Mouse (Mus musculus): Measurements from ENCODE around the gene Art4.
A peak's percentile ranks its signal among the peaks of the same experiment; 100 is the strongest.

The Art4 gene

GRCm38 (mm10) chr6:136827881-136828561 is 29.5 kb downstream of the Art4 start, which contains the start of gene Wbp11:
Gene Wbp11 (minus strand): TSS chr6:136828233.
- ATAC-seq (ENCODE audit: insufficient number of reproducible peaks, low FRiP score, low TSS enrichment), result peak; percentile 100

- 0 out of 2 replicates have a peak, but pooled peaks have one; percentile 4 for ATAC-seq (ENCODE audit: insufficient number of reproducible peaks, low FRiP score, low TSS enrichment)
These were observed 30.0 kb downstream of the Art4 start, which contains the start of gene BC049715 for GRCm38 (mm10) chr6:136827516-136827880. Gene BC049715 (plus strand): TSS chr6:136827626.

GRCm38 (mm10) chr6:136827116-136827515 is 30.4 kb downstream of the Art4 start:
- ATAC-seq (ENCODE audit: insufficient number of reproducible peaks, low FRiP score, low TSS enrichment), result no peak

GRCm38 (mm10) chr6:136824987-136825386 is 32.5 kb downstream of the Art4 start:
- ATAC-seq (ENCODE audit: insufficient number of reproducible peaks, low FRiP score, low TSS enrichment), result no peak

GRCm38 (mm10) chr6:136821086-136821485 is 36.4 kb downstream of the Art4 start:
- ATAC-seq (ENCODE audit: insufficient number of reproducible peaks, low FRiP score, low TSS enrichment), result no peak

GRCm38 (mm10) chr6:136820381-136820780 is 37.2 kb downstream of the Art4 start:
- no peak for ATAC-seq (ENCODE audit: insufficient number of reproducible peaks, low FRiP score, low TSS enrichment)

- no peak for ATAC-seq (ENCODE audit: insufficient number of reproducible peaks, low FRiP score, low TSS enrichment)
These were observed 40.0 kb downstream of the Art4 start for GRCm38 (mm10) chr6:136817549-136817948.

- ATAC-seq (ENCODE audit: insufficient number of reproducible peaks, low FRiP score, low TSS enrichment), result no peak
These were observed 40.7 kb downstream of the Art4 start for GRCm38 (mm10) chr6:136816826-136817225.

- no peak for ATAC-seq (ENCODE audit: insufficient number of reproducible peaks, low FRiP score, low TSS enrichment)
These were observed 42.2 kb downstream of the Art4 start for GRCm38 (mm10) chr6:136815381-136815780.

- no peak for ATAC-seq (ENCODE audit: insufficient number of reproducible peaks, low FRiP score, low TSS enrichment)
These were observed 44.4 kb downstream of the Art4 start for GRCm38 (mm10) chr6:136813117-136813516.

- ATAC-seq (ENCODE audit: insufficient number of reproducible peaks, low FRiP score, low TSS enrichment), result no peak
These were observed 46.3 kb downstream of the Art4 start for GRCm38 (mm10) chr6:136811196-136811595.

- ATAC-seq (ENCODE audit: insufficient number of reproducible peaks, low FRiP score, low TSS enrichment), result no peak
These were observed 47.9 kb downstream of the Art4 start for GRCm38 (mm10) chr6:136809673-136810072.

GRCm38 (mm10) chr6:136809077-136809476 is 48.5 kb downstream of the Art4 start:
- no peak for ATAC-seq (ENCODE audit: insufficient number of reproducible peaks, low FRiP score, low TSS enrichment)

- ATAC-seq (ENCODE audit: insufficient number of reproducible peaks, low FRiP score, low TSS enrichment), result peak; percentile 3; the same call in 1 of the 2 replicates
These were observed 48.9 kb downstream of the Art4 start for GRCm38 (mm10) chr6:136808631-136809046.

GRCm38 (mm10) chr6:136808014-136808417 is 49.5 kb downstream of the Art4 start, which contains the start of gene H2afj:
Gene H2afj (plus strand): TSS chr6:136808244.
- peak; percentile 86 for ATAC-seq (ENCODE audit: insufficient number of reproducible peaks, low FRiP score, low TSS enrichment)

- no peak for ATAC-seq (ENCODE audit: insufficient number of reproducible peaks, low FRiP score, low TSS enrichment)
These were observed 50.0 kb downstream of the Art4 start for GRCm38 (mm10) chr6:136807395-136808013.

- no peak for ATAC-seq (ENCODE audit: insufficient number of reproducible peaks, low FRiP score, low TSS enrichment)
These were observed 50.7 kb downstream of the Art4 start for GRCm38 (mm10) chr6:136806819-136807218.

- no peak for ATAC-seq (ENCODE audit: insufficient number of reproducible peaks, low FRiP score, low TSS enrichment)
These were observed 52.1 kb downstream of the Art4 start for GRCm38 (mm10) chr6:136805409-136805775.

- ATAC-seq (ENCODE audit: insufficient number of reproducible peaks, low FRiP score, low TSS enrichment), result no peak
These were observed 52.7 kb downstream of the Art4 start for GRCm38 (mm10) chr6:136804705-136805408.

GRCm38 (mm10) chr6:136803739-136804633 is 53.5 kb downstream of the Art4 start, which contains the start of gene Hist4h4:
Gene Hist4h4 (minus strand): TSS chr6:136804415.
- peak; percentile 70 for ATAC-seq (ENCODE audit: insufficient number of reproducible peaks, low FRiP score, low TSS enrichment)
